Mouse (Mus musculus) MEL (cell line): Measurements from ENCODE around the gene Hoxb7. TPM values are rescaled to one million over a fixed set of nuclear protein-coding genes. Genes with fewer than 3 reads are reported as not detected.

Experiments
- DNase-seq: peaks from one replicate; pipeline ENCODE4 v3.0.0; 2011; ENCODE audit warnings: low read depth, low spot score
- H3K27ac ChIP-seq: 2 replicates; pipeline ENCODE4 v1.5.1; 2012; ENCODE audit warnings: low read depth, mild to moderate bottlenecking, control low read depth, low read length, moderate library complexity; ENCODE audit not compliant: control insufficient read depth
- H3K27me3 ChIP-seq, 2 experiments: fragments of 150-350 bp in 1 of 2; sonication (generic) in 1 of 2; 2 replicates each; pipeline ENCODE4 v1.6.1; 2012; ENCODE audit warnings: low read length in 2 of 2, mild to moderate bottlenecking in 2 of 2, improper control_type of control experiment in 1 of 2, moderate library complexity in 1 of 2; ENCODE audit not compliant: insufficient read depth in 2 of 2, control insufficient read depth in 1 of 2
- H3K36me3 ChIP-seq, 2 experiments: 2 replicates each; pipeline ENCODE4 v1.6.1; 2012 to 2014; ENCODE audit warnings: low read length in 2 of 2, improper control_type of control experiment in 1 of 2, inconsistent platforms in 1 of 2, mild to moderate bottlenecking in 1 of 2; ENCODE audit not compliant: insufficient read depth in 2 of 2, control insufficient read depth in 1 of 2
- H3K4me1 ChIP-seq, 2 experiments: fragments of 150-350 bp in 1 of 2; sonication (generic) in 1 of 2; 2 replicates each; pipeline ENCODE4 v1.6.1; 2012; ENCODE audit warnings: low read length in 2 of 2, improper control_type of control experiment in 1 of 2, mild to moderate bottlenecking in 1 of 2; ENCODE audit not compliant: insufficient read depth in 2 of 2, control insufficient read depth in 1 of 2
- H3K4me3 ChIP-seq, 2 experiments: fragments of 150-350 bp in 1 of 2; sonication (generic) in 1 of 2; 2 replicates each; pipeline ENCODE4 v1.5.1; 2012; ENCODE audit warnings: low read depth in 2 of 2, low read length in 2 of 2, mild to moderate bottlenecking in 2 of 2, moderate library complexity in 2 of 2, control low read depth in 1 of 2, improper control_type of control experiment in 1 of 2; ENCODE audit not compliant: control insufficient read depth in 1 of 2, insufficient read depth in 1 of 2
- H3K79me2 ChIP-seq: 2 replicates; pipeline ENCODE4 v1.6.1; 2012; ENCODE audit warnings: mild to moderate bottlenecking, low read length, moderate library complexity; ENCODE audit not compliant: control insufficient read depth, poor library complexity, insufficient read depth
- H3K9ac ChIP-seq: 2 replicates; pipeline ENCODE4 v1.6.1; 2012; ENCODE audit warnings: low read depth, mild to moderate bottlenecking, control low read depth, low read length, moderate library complexity; ENCODE audit not compliant: control insufficient read depth, poor library complexity, severe bottlenecking
- H3K9me3 ChIP-seq: fragments of 150-350 bp; sonication (generic); replicated peaks from 2 replicates; pipeline ENCODE4 v1.6.1; 2012; ENCODE audit warnings: mild to moderate bottlenecking, low read length, improper control_type of control experiment, moderate library complexity; ENCODE audit not compliant: insufficient read depth
- BHLHE40 ChIP-seq: IDR thresholded peaks from 2 replicates; pipeline ENCODE4 v1.6.1; 2012; ENCODE audit warnings: low read depth, mild to moderate bottlenecking, inconsistent platforms, low read length, improper control_type of control experiment, borderline replicate concordance
- CHD1 ChIP-seq: IDR thresholded peaks from 2 replicates; pipeline ENCODE4 v1.6.1; 2012; ENCODE audit warnings: low read depth, mild to moderate bottlenecking, inconsistent platforms, low read length, improper control_type of control experiment
- CHD2 ChIP-seq: IDR thresholded peaks from 2 replicates; pipeline ENCODE4 v1.6.1; 2011; ENCODE audit warnings: low read length, improper control_type of control experiment
- CTCF ChIP-seq, 3 experiments: IDR thresholded peaks in 2 of 3; conservative IDR thresholded peaks in 1 of 3; 2 replicates each; pipeline ENCODE4 v1.5.1; 2011 to 2012; ENCODE audit warnings: low read length in 3 of 3, low read depth in 2 of 3, mild to moderate bottlenecking in 2 of 3, improper control_type of control experiment in 1 of 3, inconsistent platforms in 1 of 3, mixed read lengths in 1 of 3, moderate library complexity in 1 of 3; ENCODE audit not compliant: control insufficient read depth in 1 of 3, insufficient read depth in 1 of 3, poor library complexity in 1 of 3, severe bottlenecking in 1 of 3
- ETS1 ChIP-seq: IDR thresholded peaks from 2 replicates; pipeline ENCODE4 v1.6.1; 2012; ENCODE audit warnings: low read depth, mild to moderate bottlenecking, inconsistent platforms, low read length, improper control_type of control experiment, moderate library complexity
- JUND ChIP-seq: IDR thresholded peaks from 2 replicates; pipeline ENCODE4 v1.6.1; 2011; ENCODE audit warnings: low read depth, mild to moderate bottlenecking, improper control_type of control experiment, low read length
- MAX ChIP-seq: IDR thresholded peaks from 2 replicates; pipeline ENCODE4 v1.6.1; 2011; ENCODE audit warnings: low read length, improper control_type of control experiment
- MEF2A ChIP-seq: IDR thresholded peaks from 2 replicates; pipeline ENCODE4 v1.6.1; 2014; ENCODE audit warnings: low read depth, mild to moderate bottlenecking, inconsistent platforms, low read length, improper control_type of control experiment; ENCODE audit not compliant: poor library complexity, insufficient replicate concordance, severe bottlenecking; ENCODE audit errors: extremely low read depth
- MXI1 ChIP-seq: IDR thresholded peaks from 2 replicates; pipeline ENCODE4 v1.6.1; 2011; ENCODE audit warnings: mild to moderate bottlenecking, low read depth, low read length, improper control_type of control experiment
- MYB ChIP-seq: IDR thresholded peaks from 2 replicates; pipeline ENCODE4 v1.6.1; 2011; ENCODE audit warnings: mild to moderate bottlenecking, low read depth, low read length, improper control_type of control experiment
- MYC ChIP-seq: IDR thresholded peaks from 2 replicates; pipeline ENCODE4 v1.6.1; 2011; ENCODE audit warnings: low read depth, mild to moderate bottlenecking, low read length, improper control_type of control experiment, moderate library complexity
- NELFE ChIP-seq: IDR thresholded peaks from 2 replicates; pipeline ENCODE4 v1.6.1; 2011; ENCODE audit warnings: low read depth, low read length, improper control_type of control experiment
- NRF1 ChIP-seq: IDR thresholded peaks from 2 replicates; pipeline ENCODE4 v1.6.1; 2014; ENCODE audit warnings: low read depth, mild to moderate bottlenecking, inconsistent platforms, low read length, improper control_type of control experiment, moderate library complexity; ENCODE audit not compliant: poor library complexity, insufficient read depth, severe bottlenecking
- POLR2A ChIP-seq, 2 experiments: IDR thresholded peaks; 2 replicates each; pipeline ENCODE4 v1.6.1; 2011 to 2012; ENCODE audit warnings: low read length in 2 of 2, mild to moderate bottlenecking in 2 of 2, control low read depth in 1 of 2, improper control_type of control experiment in 1 of 2, low read depth in 1 of 2, moderate library complexity in 1 of 2; ENCODE audit not compliant: control insufficient read depth in 1 of 2, insufficient read depth in 1 of 2, poor library complexity in 1 of 2
- RAD21 ChIP-seq: IDR thresholded peaks from 2 replicates; pipeline ENCODE4 v1.6.1; 2011; ENCODE audit warnings: mild to moderate bottlenecking, low read depth, low read length, improper control_type of control experiment
- TAL1 ChIP-seq: IDR thresholded peaks from 2 replicates; pipeline ENCODE4 v1.6.1; 2012; ENCODE audit warnings: mild to moderate bottlenecking, inconsistent platforms, low read length, moderate library complexity, mixed read lengths
- TBP ChIP-seq: IDR thresholded peaks from 2 replicates; pipeline ENCODE4 v1.8.0; 2011; ENCODE audit warnings: low read depth, low read length, improper control_type of control experiment
- TCF12 ChIP-seq: IDR thresholded peaks from 2 replicates; pipeline ENCODE4 v1.6.1; 2014; ENCODE audit warnings: low read depth, mild to moderate bottlenecking, inconsistent platforms, low read length, improper control_type of control experiment, moderate library complexity
- UBTF ChIP-seq: IDR thresholded peaks from 2 replicates; pipeline ENCODE4 v1.6.1; 2012; ENCODE audit warnings: low read depth, mild to moderate bottlenecking, inconsistent platforms, low read length, improper control_type of control experiment, moderate library complexity, borderline replicate concordance; ENCODE audit not compliant: insufficient read depth
- USF2 ChIP-seq, 2 experiments: IDR thresholded peaks; 2 replicates each; pipeline ENCODE4 v1.6.1; 2011 to 2012; ENCODE audit warnings: improper control_type of control experiment in 2 of 2, low read length in 2 of 2, borderline replicate concordance in 1 of 2, inconsistent platforms in 1 of 2, low read depth in 1 of 2, mild to moderate bottlenecking in 1 of 2; ENCODE audit not compliant: insufficient read depth in 1 of 2
- ZMIZ1 ChIP-seq: IDR thresholded peaks from 2 replicates; pipeline ENCODE4 v1.6.1; 2012; ENCODE audit warnings: low read depth, mild to moderate bottlenecking, inconsistent platforms, low read length, improper control_type of control experiment, moderate library complexity
- polyA plus RNA-seq, 2 experiments: library from polyadenylated mRNA; stranded (reverse) in 1 of 2; unstranded in 1 of 2; fragments of >175 nt in 1 of 2; fragments of >200 nt in 1 of 2; gene quantifications; 2 replicates each; pipeline versions ENCODE4 v1.2.1 to v1.2.4; 2012; ENCODE audit warnings: low replicate concordance in 2 of 2, low read depth in 1 of 2; ENCODE audit not compliant: insufficient read length in 2 of 2, insufficient read depth in 1 of 2, missing spikeins in 1 of 2
- total RNA-seq: library from RNA; depleted of rRNA; stranded (reverse); fragments of 300-350 nt; gene quantifications from 2 replicates; pipeline ENCODE4 v1.2.3, GENCODE M21; 2012

Gene Hoxb7
- total and polyA plus RNA-seq, 3 experiments = not detected

DNA sequence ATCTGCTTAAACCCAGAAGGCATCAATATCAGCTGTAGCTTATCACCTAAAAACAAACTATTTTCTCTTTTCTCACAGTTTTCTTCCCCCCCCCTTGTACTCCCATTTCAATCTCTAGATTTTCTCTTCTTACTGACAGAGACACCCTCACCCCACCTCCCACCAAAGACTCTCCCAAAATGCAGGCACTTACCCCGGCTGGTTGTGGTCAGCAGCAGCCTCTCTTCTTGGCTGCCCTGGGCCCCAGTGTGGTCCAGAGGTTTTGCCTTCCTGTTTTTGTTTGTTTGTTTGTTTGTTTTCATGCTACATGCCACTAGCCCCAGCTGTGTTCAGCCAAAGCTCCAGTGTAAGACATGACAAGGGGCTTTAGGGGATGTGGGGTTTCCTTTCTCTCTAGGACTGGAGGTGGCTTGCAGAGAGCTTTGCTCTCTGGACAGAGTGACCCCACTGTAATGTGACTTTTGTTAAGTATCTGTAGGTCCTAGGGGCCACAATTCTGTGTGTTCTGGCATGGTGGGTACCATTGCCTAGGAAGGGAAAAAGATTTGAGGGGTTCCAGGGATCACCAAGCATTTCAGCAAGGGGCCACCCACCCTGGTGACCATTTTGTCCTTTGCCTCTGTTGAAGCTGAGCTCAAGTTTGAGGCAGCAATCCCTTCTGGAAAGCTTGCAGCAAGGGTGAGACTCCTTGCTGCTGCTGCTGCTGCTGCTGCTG lies 18.2 kb upstream of the Hoxb7 start:
- DNase-seq = no peak
- Histone ChIP-seq H3K79me2 (no peaks in the 10 kb centered on the region), H3K4me1 (no peaks in the 10 kb centered on the region), H3K27ac (no peak overlapping the region), H3K4me3 (no peak overlapping the region), H3K9me3 (no peaks in the 10 kb centered on the region), H3K36me3 (no peaks in the 10 kb centered on the region), H3K9ac (no peak overlapping the region), H3K27me3 (peaks cover 9 to 13% of the 10 kb centered on the region in 2 experiments)
- no peak for TF ChIP-seq RAD21
- no peak for TF ChIP-seq TAL1
- TF ChIP-seq TBP = no peak
- no peak for TF ChIP-seq CHD1
- TF ChIP-seq UBTF = no peak
- no peak for TF ChIP-seq CTCF (IDR thresholded peaks at IDR 0.05 in 2 of 3, conservative IDR thresholded peaks at IDR 0.05 in 1 of 3; ENCODE audit: control insufficient read depth in 1 of 3, insufficient read depth in 1 of 3, low read depth in 2 of 3, low read length in 3 of 3, poor library complexity in 1 of 3, severe bottlenecking in 1 of 3)
- no peak for TF ChIP-seq MEF2A
- TF ChIP-seq NRF1 = no peak
- TF ChIP-seq ETS1 = no peak
- no peak for TF ChIP-seq JUND
- TF ChIP-seq BHLHE40 = no peak
- no peak for TF ChIP-seq CHD2

GRCm38 (mm10) chr11:96269869-96270268 lies 16.6 kb upstream of the Hoxb7 start:
- Histone ChIP-seq H3K4me3 (no peak overlapping the region), H3K36me3 (no peaks in the 10 kb centered on the region), H3K4me1 (no peaks in the 10 kb centered on the region), H3K27ac (no peak overlapping the region), H3K9me3 (no peaks in the 10 kb centered on the region), H3K9ac (no peak overlapping the region), H3K79me2 (no peaks in the 10 kb centered on the region), H3K27me3 (peaks cover 9 to 13% of the 10 kb centered on the region in 2 experiments)
- TF ChIP-seq ZMIZ1 (no peak), USF2 (IDR thresholded peaks at IDR 0.05; ENCODE audit: borderline replicate concordance in 1 of 2, insufficient read depth in 1 of 2, low read depth in 1 of 2, low read length in 2 of 2) (no peak), MYB (no peak), BHLHE40 (no peak), UBTF (no peak), POLR2A (IDR thresholded peaks at IDR 0.05; ENCODE audit: control insufficient read depth in 1 of 2, insufficient read depth in 1 of 2, low read depth in 1 of 2, low read length in 2 of 2, poor library complexity in 1 of 2) (no peak), NELFE (no peak), ETS1 (no peak), MXI1 (no peak), CTCF (IDR thresholded peaks at IDR 0.05 in 2 of 3, conservative IDR thresholded peaks at IDR 0.05 in 1 of 3; ENCODE audit: control insufficient read depth in 1 of 3, insufficient read depth in 1 of 3, low read depth in 2 of 3, low read length in 3 of 3, poor library complexity in 1 of 3, severe bottlenecking in 1 of 3) (no peak), TAL1 (no peak), MYC (no peak), MAX (no peak), TCF12 (no peak)
- no peak for DNase-seq
